Mouse (Mus musculus) olfactory bulb, adult 2 months (tissue): ENCODE data around the gene Galm. TPM values are rescaled to one million over a fixed set of nuclear protein-coding genes. Genes with fewer than 3 reads are reported as not detected.

Experiments
- H3K27ac ChIP-seq: fragments of 200-500 bp; 2 replicates; pipeline ENCODE4 v1.5.1; 2012; ENCODE audit warnings: low read depth, low read length; ENCODE audit not compliant: insufficient read depth
- H3K4me1 ChIP-seq: fragments of 200-500 bp; 2 replicates; pipeline ENCODE4 v1.6.1; 2012; ENCODE audit warnings: low read length; ENCODE audit not compliant: control insufficient read depth, insufficient read depth
- H3K4me3 ChIP-seq: fragments of 200-500 bp; 2 replicates; pipeline ENCODE4 v1.5.1; 2012; ENCODE audit warnings: mild to moderate bottlenecking, low read depth, low read length, moderate library complexity; ENCODE audit not compliant: insufficient read depth
- CTCF ChIP-seq: fragments of 200-500 bp; IDR thresholded peaks from 2 replicates; pipeline ENCODE4 v1.5.1; 2012; ENCODE audit warnings: low read depth, mild to moderate bottlenecking, low read length, moderate library complexity; ENCODE audit not compliant: insufficient read depth
- POLR2A ChIP-seq: fragments of 200-500 bp; IDR thresholded peaks from 2 replicates; pipeline ENCODE4 v1.6.1; 2012; ENCODE audit warnings: mild to moderate bottlenecking, low read depth, low read length, moderate library complexity; ENCODE audit not compliant: insufficient read depth
- WGBS: fragments of 180-500 bp; shearing (Covaris S2); methylation state at CpG from one replicate; pipeline ENCODE4 v1.1.7; 2018; 5-methylcytosine and 5-hydroxymethylcytosine counted together
- polyA plus RNA-seq: library from polyadenylated mRNA; stranded (reverse); fragments of >200 nt; gene quantifications from 2 replicates; pipeline ENCODE4 v1.2.4, GENCODE M21; 2012; ENCODE audit warnings: low replicate concordance; ENCODE audit not compliant: missing spikeins, insufficient read depth, insufficient read length

Galm gene
- polyA plus RNA-seq, 1 experiment: not detected

- WGBS: 68% methylated on average over 5 of the region's 5 CpGs
- Histone ChIP-seq H3K4me3 (no peak overlapping the region), H3K4me1 (no peaks in the 10 kb centered on the region), H3K27ac (no peak overlapping the region)
- no peak for TF ChIP-seq CTCF
- TF ChIP-seq POLR2A: no peak
Observed at GRCm38 (mm10) chr17:80233844-80234243, 106.6 kb downstream of the Galm start.

- 81% methylated on average over 7 of the region's 7 CpGs for WGBS
- no peak overlapping the region for H3K4me3 ChIP-seq
- TF ChIP-seq CTCF (no peak), POLR2A (no peak)
- no peaks in the 10 kb centered on the region for H3K4me1 ChIP-seq
- no peak overlapping the region for H3K27ac ChIP-seq
Observed at GRCm38 (mm10) chr17:80234376-80234775, 107.1 kb downstream of the Galm start.

Other genes starting within 250 kb of the Galm start
- 420 TPM in 1 of 2 replicates, not detected in the other for gene Atl2, start 231.3 kb upstream of the Galm start, polyA plus RNA-seq
- not detected in 2 replicates for gene Hnrnpll, start 65.1 kb upstream of the Galm start, polyA plus RNA-seq
- gene Srsf7, start 79.8 kb downstream of the Galm start, polyA plus RNA-seq: not detected in 2 replicates
- gene Ttc39d, start 80.0 kb downstream of the Galm start, polyA plus RNA-seq: not detected in 2 replicates
- not detected in 2 replicates for gene Gemin6, start 97.0 kb downstream of the Galm start, polyA plus RNA-seq
- not detected in 2 replicates for gene Morn2, start 162.7 kb downstream of the Galm start, polyA plus RNA-seq
- gene Dhx57, start 163.0 kb downstream of the Galm start, polyA plus RNA-seq: not detected in 2 replicates
- not detected in 2 replicates for gene Arhgef33, start 179.9 kb downstream of the Galm start, polyA plus RNA-seq
- gene Gm10190, start 246.1 kb downstream of the Galm start, polyA plus RNA-seq: not detected in 2 replicates